Mouse (Mus musculus) urinary bladder, adult 2 months (tissue): ENCODE data around the gene Gsto2. TPM values are rescaled to one million over a fixed set of nuclear protein-coding genes. Genes with fewer than 3 reads are reported as not detected.

Source experiments
- DNase-seq: peaks from one replicate; pipeline ENCODE4 v3.0.0; 2022; ENCODE audit warnings: low spot score
- polyA plus RNA-seq: library from polyadenylated mRNA; depleted of rRNA; stranded (reverse); fragments of >200 nt; gene quantifications from 2 replicates; pipeline ENCODE4 v1.2.3, GENCODE M21; 2012

The Gsto2 gene
- polyA plus RNA-seq, 1 experiment, result 7.3 TPM

- DNase-seq, result no peak
These were observed 26.4 kb downstream of the Gsto2 start for GRCm38 (mm10) chr19:47891562-47892312.

DNA sequence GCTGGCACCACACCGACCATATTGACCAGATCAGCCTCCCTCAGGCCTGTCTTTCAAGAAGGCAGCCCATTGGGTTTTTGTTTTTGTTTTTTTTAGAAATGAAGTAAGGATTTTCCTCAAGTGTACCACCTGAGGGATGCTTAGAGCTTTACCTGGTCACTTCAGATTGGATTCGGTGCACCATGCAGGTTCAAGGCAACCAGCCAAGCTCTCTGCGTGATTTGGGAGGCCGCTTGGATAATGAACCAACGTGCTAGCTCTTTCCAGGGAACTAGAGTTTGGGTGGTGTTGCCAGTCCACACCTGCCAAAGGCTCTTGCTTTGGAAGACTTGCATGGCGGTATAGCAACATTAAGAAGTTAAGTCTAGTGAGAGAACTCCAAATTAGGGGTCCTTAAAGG, 27.8 kb downstream of the Gsto2 start:
- no peak for DNase-seq

GRCm38 (mm10) chr19:47898472-47899079, 33.2 kb downstream of the Gsto2 start:
- DNase-seq, result no peak

DNA sequence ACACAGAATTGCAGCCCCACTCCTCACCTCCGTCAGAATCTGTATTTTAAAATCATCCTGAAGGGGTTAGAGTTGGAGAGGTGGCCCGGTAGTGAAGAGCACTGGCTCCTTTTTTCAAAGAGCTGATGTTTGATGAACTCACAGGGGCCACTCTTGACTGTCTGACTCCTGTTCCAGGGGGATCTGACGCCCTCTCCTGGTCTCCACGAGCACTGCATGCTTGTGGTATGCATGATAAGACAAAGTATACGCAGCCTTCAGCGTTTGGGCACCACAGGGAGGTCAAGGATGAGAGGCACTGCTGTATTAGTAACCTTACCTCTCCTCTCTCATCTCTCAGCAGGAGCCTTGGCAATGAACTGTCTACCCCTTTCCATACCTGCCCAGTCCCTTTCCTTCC, 34.7 kb downstream of the Gsto2 start:
- DNase-seq, result no peak

DNA sequence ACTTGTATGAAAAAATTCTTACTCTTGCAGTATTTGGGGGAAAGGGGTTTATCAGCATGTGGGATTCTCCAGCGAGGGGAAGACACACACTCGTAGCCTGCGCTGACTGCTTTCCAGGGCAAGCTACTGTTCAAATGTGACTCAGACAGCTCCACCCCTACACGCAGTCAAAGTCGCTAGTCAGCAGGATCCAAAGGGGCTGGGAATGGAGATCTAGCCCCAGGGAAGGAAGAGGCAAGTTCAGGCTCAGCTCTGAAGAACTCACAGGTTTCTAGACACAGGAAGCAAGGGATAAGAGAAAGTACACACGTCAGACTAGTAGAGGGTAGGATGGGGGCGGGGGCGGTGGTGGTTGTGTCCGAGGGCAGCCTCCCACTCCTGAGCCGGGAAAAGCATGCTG, 35.2 kb downstream of the Gsto2 start:
- no peak for DNase-seq

GRCm38 (mm10) chr19:47902316-47903201, 37.2 kb downstream of the Gsto2 start:
- no peak for DNase-seq

DNA sequence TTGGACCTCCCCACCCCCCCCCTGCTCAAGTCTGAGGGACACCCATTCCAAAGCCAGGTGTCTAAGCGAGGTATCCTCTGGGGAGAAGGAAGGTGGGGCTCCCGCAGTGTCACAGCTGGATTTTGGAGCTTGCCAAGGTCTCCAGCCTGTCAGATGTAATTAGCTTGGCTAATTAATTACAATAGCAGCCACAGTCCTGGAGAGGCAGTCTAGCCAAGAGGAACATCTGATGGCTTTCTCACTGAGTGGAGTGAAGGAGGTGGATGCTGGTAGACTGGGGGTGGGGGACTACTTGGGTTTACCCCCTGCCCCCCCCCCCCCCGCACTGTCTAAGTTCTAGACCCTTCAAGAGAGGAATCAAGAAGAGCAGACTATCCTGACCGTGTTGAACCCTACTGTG, 38.3 kb downstream of the Gsto2 start:
- no peak for DNase-seq

GRCm38 (mm10) chr19:47905081-47905480, 39.7 kb downstream of the Gsto2 start:
- DNase-seq, result no peak

- no peak for DNase-seq
These were observed 40.3 kb downstream of the Gsto2 start for GRCm38 (mm10) chr19:47905603-47906002.

GRCm38 (mm10) chr19:47907596-47907995, 42.3 kb downstream of the Gsto2 start:
- DNase-seq, result no peak

GRCm38 (mm10) chr19:47908961-47909371, 43.6 kb downstream of the Gsto2 start:
- no peak for DNase-seq

GRCm38 (mm10) chr19:47909387-47910116, 44.2 kb downstream of the Gsto2 start:
- DNase-seq, result no peak

GRCm38 (mm10) chr19:47910117-47910618, 44.8 kb downstream of the Gsto2 start:
- no peak for DNase-seq

DNA sequence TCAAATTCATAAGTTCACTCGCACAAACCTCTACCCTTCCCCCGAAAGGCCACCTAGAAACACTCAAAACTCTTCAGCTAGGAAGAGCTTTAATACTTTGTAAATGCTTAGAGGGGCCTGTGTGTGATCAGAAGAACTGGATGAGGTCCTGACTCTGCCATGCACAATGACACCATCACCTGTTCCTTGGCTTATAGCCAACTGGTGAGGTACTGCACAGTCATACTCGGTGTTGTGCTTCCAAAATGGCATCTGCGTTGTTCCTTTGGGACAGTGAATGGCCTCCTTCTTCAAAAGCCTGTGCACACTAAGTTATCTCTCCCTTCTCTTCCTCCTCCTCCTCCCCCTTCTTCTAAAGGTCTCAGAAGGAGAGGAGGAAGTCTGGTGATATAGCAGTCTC, 45.4 kb downstream of the Gsto2 start:
- no peak for DNase-seq

GRCm38 (mm10) chr19:47913344-47913743, 48.0 kb downstream of the Gsto2 start:
- no peak for DNase-seq

DNA sequence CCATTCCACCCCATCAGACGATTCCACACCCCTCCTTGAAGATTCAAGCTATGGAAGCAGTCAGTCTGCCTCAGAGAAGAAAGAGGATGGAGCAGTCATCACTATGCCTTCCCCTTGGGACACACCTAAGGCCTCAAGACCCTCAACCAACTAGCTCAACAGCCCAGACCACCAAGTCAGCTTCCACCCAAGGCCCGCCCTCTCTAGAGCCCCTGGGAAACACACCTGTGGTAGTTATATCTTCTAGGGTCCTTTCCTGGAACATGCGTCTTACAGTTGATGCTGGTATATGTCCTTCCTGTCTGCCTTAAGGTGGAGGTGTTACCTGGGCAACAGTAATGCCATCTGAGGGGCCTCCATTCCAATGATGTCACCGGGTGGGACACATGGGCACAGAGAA, 48.9 kb downstream of the Gsto2 start:
- DNase-seq, result no peak

DNA sequence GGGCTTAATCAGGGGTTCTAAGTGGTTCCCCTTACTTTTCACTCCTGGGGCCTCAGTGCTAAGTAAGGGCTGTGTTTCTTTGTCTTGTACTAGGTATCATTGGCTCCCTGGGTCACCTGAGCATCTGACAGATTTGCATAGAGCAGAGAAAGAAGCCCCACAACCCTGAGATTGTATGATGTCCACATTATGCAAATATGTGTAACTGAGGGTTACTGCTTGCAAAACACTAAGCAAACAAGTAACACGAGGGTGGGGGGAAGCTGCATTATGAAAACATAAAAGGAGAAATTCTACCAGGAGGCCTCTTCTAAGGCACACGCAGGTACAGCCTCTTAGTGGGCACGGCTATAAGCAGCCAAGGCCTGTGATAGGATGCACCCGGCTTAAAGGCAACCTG, 49.9 kb downstream of the Gsto2 start:
- DNase-seq, result no peak

GRCm38 (mm10) chr19:47917396-47917795, 52.1 kb downstream of the Gsto2 start:
- DNase-seq, result no peak

GRCm38 (mm10) chr19:47918016-47918415, 52.7 kb downstream of the Gsto2 start:
- DNase-seq, result no peak

- no peak for DNase-seq
These were observed 53.2 kb downstream of the Gsto2 start for GRCm38 (mm10) chr19:47918455-47919101.
